Mouse (Mus musculus) right cerebral cortex, postnatal 14 days (tissue): ENCODE results near the gene Slc2a1.

Source experiments
- DNase-seq: peaks from one replicate; pipeline ENCODE4 v3.0.0; 2022

The Slc2a1 gene

GRCm38 (mm10) chr4:119108495-119109408 is at the start of gene Slc2a1:
Gene Slc2a1 (plus strand): TSS chr4:119108711.
- peak; percentile 91 for DNase-seq

- DNase-seq = no peak
Measured at GRCm38 (mm10) chr4:119066791-119067190, 41.7 kb upstream of the Slc2a1 start.

GRCm38 (mm10) chr4:119067204-119067603 is 41.3 kb upstream of the Slc2a1 start:
- no peak for DNase-seq

GRCm38 (mm10) chr4:119068918-119069317 is 39.6 kb upstream of the Slc2a1 start:
- DNase-seq = no peak

GRCm38 (mm10) chr4:119070181-119070580 is 38.3 kb upstream of the Slc2a1 start:
- DNase-seq = no peak

GRCm38 (mm10) chr4:119070959-119071647 is 37.4 kb upstream of the Slc2a1 start:
- DNase-seq = no peak

GRCm38 (mm10) chr4:119071648-119072362 is 36.7 kb upstream of the Slc2a1 start:
- no peak for DNase-seq

- DNase-seq = no peak
Measured at GRCm38 (mm10) chr4:119072363-119072940, 36.1 kb upstream of the Slc2a1 start.

- no peak for DNase-seq
Measured at GRCm38 (mm10) chr4:119072941-119073451, 35.5 kb upstream of the Slc2a1 start.

GRCm38 (mm10) chr4:119073626-119074025 is 34.9 kb upstream of the Slc2a1 start:
- DNase-seq = no peak

- no peak for DNase-seq
Measured at GRCm38 (mm10) chr4:119074596-119074995, 33.9 kb upstream of the Slc2a1 start.

GRCm38 (mm10) chr4:119075273-119075672 is 33.2 kb upstream of the Slc2a1 start:
- no peak for DNase-seq

GRCm38 (mm10) chr4:119076336-119076735 is 32.2 kb upstream of the Slc2a1 start:
- no peak for DNase-seq

GRCm38 (mm10) chr4:119077084-119077682 is 31.3 kb upstream of the Slc2a1 start:
- DNase-seq = no peak

- DNase-seq = no peak
Measured at GRCm38 (mm10) chr4:119079928-119080327, 28.6 kb upstream of the Slc2a1 start.

- DNase-seq = no peak
Measured at GRCm38 (mm10) chr4:119082740-119083231, 25.7 kb upstream of the Slc2a1 start.

- no peak for DNase-seq
Measured at GRCm38 (mm10) chr4:119088424-119088823, 20.1 kb upstream of the Slc2a1 start.

- no peak for DNase-seq
Measured at GRCm38 (mm10) chr4:119093890-119094289, 14.6 kb upstream of the Slc2a1 start.

GRCm38 (mm10) chr4:119094987-119095386 is 13.5 kb upstream of the Slc2a1 start:
- DNase-seq = no peak

- DNase-seq = no peak
Measured at GRCm38 (mm10) chr4:119096401-119096800, 12.1 kb upstream of the Slc2a1 start.

- no peak for DNase-seq
Measured at GRCm38 (mm10) chr4:119097421-119097820, 11.1 kb upstream of the Slc2a1 start.
